Mouse (Mus musculus): Measurements from ENCODE around the gene Ripor3. TPM values are rescaled to one million over a fixed set of nuclear protein-coding genes. Genes with fewer than 3 reads are reported as not detected.
A peak's percentile ranks its signal among the peaks of the same experiment; 100 is the strongest.

Ripor3 gene
- total RNA-seq, 2 experiments from 2014 or later, result 0.20 to 0.33 TPM

DNA sequence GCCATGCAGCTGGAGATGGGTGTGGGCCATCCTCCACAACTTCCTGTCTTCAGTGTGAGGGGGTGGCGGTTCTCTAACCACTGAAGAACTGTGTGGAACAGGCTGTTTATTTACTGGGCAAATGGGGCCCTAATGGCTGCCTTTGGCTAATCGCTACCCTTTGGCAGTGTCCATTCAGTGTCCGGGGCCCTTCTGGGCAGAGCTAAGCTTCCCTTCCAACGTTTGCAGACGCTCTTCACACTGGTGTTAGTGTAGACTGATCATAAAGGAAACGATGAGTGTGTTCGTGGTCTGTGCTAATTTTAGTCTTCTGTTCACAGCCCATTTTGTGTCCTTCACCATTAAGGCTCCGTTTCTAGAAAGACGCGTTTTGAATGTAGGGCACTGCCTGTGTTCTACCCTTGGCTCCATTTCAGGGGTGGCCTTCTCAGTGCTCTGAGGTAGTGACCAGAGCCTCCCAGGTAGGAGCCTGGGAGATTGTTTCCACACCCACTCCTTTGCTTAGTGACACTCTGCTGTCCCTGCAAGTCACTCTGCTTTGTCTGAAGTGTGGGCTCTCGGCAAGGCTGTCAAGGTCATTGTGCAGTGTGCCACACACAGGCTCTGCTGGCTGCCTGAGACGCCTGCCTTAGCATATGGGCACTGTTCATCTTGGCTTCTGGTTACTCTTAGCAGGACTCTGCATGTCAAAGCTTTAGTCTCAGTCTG lies 67.3 kb downstream of the Ripor3 start:
- H3K27ac ChIP-seq, result peak overlapping the region; percentile 82
- peak; percentile 55 for DNase-seq
- intact Hi-C loops (cut with DNase I), result no loop called here
- no peak for TF ChIP-seq CTCF (IDR thresholded peaks at IDR 0.05)
- H3K4me3 ChIP-seq, result peak overlapping the region; percentile 35

DNA sequence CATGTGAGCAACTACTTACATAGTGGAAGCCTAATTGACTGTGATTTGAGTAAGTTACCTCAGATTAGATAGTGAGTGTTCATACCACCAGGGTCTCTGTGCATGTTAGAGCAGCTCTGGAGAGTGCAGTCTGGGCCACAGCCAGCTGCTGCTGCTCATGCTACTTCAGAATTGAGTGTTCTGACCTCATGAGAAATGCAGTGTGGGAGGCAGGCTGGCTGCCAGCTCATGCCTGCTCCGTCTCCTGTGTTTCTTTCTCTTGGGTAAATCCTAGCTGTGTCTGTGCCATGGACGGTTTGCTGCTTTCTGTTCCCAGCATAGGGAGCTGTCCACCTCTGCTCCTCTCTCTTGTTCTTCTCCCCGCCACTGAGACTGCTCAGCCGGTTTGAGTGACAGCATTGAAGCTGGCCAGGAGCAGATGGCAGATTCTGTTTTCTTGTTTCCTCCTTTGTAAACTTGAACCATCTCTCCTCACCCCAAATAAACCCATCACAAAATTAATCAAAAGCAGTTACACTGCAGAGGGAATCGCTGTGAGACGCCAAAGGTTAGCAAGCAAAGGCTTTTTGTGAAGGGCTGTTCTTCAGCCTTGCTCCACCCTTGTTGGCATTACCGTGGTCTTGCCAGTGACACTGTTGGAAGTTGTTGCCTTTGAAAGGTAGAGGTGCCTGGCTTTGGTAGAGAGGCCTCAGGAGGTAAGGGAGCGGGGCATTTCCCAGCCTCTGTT lies 68.1 kb downstream of the Ripor3 start:
- no peak for TF ChIP-seq CTCF (IDR thresholded peaks at IDR 0.05)
- intact Hi-C loops (cut with DNase I), result no loop called here
- peak overlapping the region; percentile 82 for H3K27ac ChIP-seq
- peak overlapping the region; percentile 35 for H3K4me3 ChIP-seq
- peak; percentile 77 for DNase-seq

DNA sequence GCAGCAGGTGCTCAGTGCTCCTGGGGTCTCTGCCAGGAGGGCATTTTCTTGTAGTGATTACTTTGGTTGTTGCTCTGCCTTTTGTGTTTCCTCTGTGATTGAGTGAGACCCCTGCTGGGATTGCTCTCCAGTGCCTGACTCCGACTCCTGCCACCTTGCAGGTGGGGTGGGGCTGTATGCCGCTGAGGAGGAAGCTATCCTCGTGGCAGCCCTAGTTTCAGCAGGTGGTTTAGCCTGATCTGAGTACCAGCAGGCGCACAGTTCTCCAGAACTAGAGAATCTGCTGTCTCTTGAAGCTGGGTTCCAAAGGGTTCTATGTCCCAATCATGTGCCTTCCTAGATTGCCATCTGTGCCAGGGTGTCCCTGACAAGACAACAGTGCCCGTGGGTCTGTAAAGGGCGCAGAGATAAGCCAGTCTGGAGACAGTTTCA lies 68.7 kb downstream of the Ripor3 start:
- no peak for TF ChIP-seq CTCF (IDR thresholded peaks at IDR 0.05)
- DNase-seq, result no peak
- H3K4me3 ChIP-seq, result no peak overlapping the region; the same call in none of the 2 replicates
- intact Hi-C loops (cut with DNase I), result no loop called here
- H3K27ac ChIP-seq, result peak overlapping the region; percentile 82

DNA sequence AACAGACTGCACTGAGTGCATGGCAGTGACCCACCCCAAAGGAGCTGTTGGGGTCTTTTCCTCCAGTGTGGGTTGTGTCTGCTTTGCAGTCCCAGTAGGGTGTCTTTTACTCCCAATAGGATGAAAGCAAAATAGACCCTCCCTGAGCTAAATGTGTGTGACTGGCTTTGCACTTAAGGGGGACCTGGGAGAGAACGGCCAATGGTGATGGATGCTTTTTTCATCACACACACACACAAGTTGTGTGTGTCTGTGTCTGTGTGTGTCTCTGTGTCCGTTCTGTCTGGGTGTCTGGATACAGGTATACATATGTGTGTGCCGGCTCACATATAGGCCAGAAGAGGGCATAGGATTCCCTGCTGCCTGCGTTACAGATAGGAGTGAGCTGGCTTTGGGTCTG lies 69.1 kb downstream of the Ripor3 start:
- no peak overlapping the region for H3K4me3 ChIP-seq
- TF ChIP-seq CTCF (IDR thresholded peaks at IDR 0.05), result no peak
- intact Hi-C loops (cut with DNase I), result no loop called here
- no peak for DNase-seq
- peak overlapping the region; percentile 82 for H3K27ac ChIP-seq

DNA sequence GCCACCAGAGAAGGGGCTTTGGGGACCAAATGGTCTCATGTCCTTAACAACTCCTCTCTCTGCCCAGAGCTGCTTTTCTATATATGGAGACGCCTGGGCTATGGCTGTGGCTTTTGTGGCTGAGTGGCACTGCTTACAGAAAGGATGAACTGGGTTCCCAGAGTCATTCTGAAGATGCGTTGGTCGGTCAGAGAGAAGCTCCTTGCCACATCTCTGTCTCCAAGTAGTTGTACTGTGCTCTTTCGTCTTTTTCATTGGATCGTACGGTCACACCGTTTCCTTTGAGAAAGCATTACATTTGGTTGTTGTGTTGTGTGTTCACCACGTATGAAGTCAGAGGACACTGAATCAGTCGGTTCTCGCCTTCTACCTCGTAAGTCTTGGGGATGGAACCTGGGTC lies 69.8 kb downstream of the Ripor3 start:
- intact Hi-C loops (cut with DNase I), result no loop called here
- no peak for DNase-seq
- Histone ChIP-seq H3K4me3 (no peak overlapping the region), H3K27ac (no peak overlapping the region)
- no peak for TF ChIP-seq CTCF (IDR thresholded peaks at IDR 0.05)

DNA sequence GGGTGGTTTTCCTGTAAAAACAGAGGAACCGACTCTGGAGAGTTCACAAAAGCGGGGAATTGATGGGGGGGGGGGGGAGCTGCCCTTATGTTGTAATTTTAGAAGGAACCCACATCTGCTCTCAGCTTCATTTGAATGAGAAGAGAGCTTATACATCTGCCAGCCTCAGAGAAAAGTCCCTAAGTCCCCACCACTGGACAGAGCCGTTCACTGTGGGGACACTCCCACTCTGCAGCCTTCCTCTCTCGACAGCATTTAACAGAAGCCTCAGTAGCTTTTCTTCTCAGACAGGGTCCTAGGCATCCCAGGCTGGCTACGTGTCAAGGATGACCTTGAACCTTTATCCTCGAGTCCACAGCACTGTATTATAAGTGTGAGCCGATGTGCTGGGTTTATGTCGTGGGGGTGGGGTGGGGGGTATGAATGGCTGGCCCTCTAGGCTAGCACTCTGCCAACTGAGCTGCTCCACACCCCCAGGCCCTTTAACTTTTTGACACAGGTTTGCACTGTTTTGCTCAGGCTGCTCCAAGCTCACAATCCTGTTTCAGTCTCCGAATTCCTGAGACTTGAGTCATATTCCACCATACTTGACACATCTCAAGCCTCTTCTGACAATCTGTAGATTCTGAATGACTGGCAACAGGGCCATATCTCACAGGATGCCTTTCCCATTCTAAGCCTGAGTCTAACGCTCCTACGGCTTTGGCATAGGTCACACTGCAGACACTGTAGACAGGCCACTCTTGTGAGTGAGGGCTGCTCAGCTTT lies 70.6 kb downstream of the Ripor3 start:
- no peak overlapping the region for H3K27ac ChIP-seq

DNA sequence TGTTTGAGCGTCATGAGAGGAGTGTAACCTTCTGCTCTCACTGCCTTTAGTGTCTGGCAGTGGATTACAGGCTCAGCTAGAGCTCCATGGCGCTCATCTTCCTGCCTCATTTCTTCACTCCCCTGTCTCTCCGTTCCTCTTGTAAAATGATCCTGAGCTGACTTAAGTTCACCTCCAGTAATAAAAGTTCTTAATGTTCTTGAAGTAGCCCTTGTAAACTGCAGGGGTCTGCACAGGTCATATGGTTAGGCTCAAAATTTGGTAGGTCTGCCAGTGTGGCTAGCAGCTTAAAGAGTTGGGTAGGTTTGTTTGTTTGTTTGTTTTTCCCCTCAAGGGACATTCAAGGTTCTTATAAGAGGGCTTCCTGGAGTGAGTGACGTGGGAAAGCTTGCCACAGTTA lies 71.2 kb downstream of the Ripor3 start:
- intact Hi-C loops (cut with DNase I), result no loop called here
- TF ChIP-seq CTCF (IDR thresholded peaks at IDR 0.05), result no peak
- Histone ChIP-seq H3K27ac (peak overlapping the region; percentile 1; the same call in 1 of the 2 replicates), H3K4me3 (no peak overlapping the region)
- no peak for DNase-seq

More for the DNA sequence above, 70.6 kb downstream of the Ripor3 start:
- TF ChIP-seq CTCF (IDR thresholded peaks at IDR 0.05), result no peak
- H3K4me3 ChIP-seq, result no peak overlapping the region
- intact Hi-C loops (cut with DNase I), result no loop called here
- no peak for DNase-seq

DNA sequence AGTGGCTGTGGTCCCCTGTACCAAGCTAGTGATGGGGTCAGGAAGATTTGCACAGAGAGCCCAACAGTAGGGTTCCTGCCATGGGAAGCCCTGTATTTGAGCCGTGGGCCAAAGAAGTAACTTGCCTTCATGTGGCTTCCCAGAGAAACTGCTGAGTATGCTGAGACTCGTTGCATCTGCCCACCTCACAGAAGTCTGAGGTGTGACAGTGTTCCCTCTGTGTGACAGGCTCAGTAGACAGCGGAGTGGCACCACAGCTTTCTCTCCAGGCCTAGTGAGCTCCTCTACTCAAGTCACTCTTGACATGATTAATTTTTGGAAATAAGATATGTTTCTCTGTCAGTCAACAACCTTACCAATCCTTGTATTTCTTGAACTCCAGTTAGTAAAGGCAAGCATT lies 71.6 kb downstream of the Ripor3 start:
- intact Hi-C loops (cut with DNase I), result no loop called here

DNA sequence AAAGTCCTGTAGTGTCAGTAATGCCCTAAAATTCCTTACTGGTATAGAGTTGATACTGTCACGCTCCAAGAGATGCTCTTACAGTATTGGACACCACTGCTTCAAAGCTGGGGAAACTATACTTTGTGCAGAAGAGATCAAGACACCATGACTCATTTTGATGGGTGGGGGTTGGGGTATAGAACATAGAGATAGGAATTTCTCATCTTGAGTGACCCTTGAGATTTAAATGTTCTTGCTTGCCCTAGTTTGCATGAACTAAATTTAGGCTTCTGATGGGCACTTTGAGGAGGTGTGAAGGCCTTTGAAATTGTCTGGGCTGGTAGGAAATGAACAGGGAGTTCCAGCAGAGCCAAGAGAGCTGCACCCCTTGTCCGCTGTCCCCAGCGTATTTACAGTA lies 74.5 kb downstream of the Ripor3 start:
- Histone ChIP-seq H3K4me3 (no peak overlapping the region), H3K27ac (peak overlapping the region; percentile 62)
- TF ChIP-seq CTCF (IDR thresholded peaks at IDR 0.05), result no peak
- intact Hi-C loops (cut with DNase I), result no loop called here
- DNase-seq, result no peak

More for the DNA sequence above, 71.6 kb downstream of the Ripor3 start:
- no peak for DNase-seq
- no peak for TF ChIP-seq CTCF (IDR thresholded peaks at IDR 0.05)
- H3K27ac ChIP-seq, result peak overlapping the region; percentile 1; the same call in 1 of the 2 replicates
- H3K4me3 ChIP-seq, result no peak overlapping the region

DNA sequence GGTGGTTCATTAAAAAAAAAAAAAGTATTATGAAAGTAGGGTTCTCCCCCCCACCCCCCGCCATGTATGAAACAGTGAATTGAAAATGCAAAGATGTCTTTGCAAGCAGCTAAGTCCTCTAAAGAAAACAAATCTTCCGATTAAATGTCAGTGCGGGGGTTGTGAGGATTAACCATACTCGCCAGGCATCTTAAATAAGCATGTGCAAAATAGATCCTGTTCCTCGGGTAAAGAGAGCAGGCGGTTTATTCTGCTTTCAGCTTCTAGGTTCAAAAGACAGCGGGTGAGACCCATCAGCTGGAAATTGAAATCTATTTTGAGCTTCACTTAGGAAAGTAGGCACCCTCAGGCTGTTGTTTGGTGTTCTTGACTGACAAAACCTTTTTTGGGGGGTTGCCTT lies 77.0 kb downstream of the Ripor3 start:
- H3K4me3 ChIP-seq, result peak overlapping the region; percentile 93
- intact Hi-C loops (cut with DNase I), result no loop called here
- H3K27ac ChIP-seq, result peak overlapping the region; percentile 97
- TF ChIP-seq CTCF (IDR thresholded peaks at IDR 0.05), result no peak
- DNase-seq, result no peak

DNA sequence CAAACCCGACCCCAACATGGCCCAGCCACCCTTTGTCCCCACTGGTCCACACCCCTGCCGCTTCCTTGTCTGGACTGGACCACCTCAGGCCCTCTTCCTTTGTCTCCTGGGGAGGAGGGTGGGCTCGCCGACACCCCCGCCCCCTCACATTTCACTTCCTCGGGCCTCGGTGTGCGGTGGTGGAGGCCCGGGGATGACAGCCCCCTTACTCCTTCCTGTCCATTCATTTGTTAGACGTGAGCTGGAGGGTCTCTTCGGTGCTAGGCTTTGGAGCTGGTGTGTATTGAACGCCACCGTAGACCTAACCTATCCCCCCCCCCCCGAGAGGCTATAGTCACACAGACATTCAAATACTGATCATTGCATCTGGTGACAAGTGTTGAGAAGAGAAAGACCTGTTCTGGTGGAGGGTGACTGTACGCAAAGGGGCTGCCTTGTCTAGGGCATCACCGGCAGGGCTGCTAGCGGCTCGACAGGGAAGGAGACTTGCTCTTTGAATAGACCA lies 77.6 kb downstream of the Ripor3 start:
- Histone ChIP-seq H3K27ac (peak overlapping the region; percentile 97), H3K4me3 (peak overlapping the region; percentile 93)
- no peak for DNase-seq
- intact Hi-C loops (cut with DNase I), result no loop called here
- no peak for TF ChIP-seq CTCF (IDR thresholded peaks at IDR 0.05)

DNA sequence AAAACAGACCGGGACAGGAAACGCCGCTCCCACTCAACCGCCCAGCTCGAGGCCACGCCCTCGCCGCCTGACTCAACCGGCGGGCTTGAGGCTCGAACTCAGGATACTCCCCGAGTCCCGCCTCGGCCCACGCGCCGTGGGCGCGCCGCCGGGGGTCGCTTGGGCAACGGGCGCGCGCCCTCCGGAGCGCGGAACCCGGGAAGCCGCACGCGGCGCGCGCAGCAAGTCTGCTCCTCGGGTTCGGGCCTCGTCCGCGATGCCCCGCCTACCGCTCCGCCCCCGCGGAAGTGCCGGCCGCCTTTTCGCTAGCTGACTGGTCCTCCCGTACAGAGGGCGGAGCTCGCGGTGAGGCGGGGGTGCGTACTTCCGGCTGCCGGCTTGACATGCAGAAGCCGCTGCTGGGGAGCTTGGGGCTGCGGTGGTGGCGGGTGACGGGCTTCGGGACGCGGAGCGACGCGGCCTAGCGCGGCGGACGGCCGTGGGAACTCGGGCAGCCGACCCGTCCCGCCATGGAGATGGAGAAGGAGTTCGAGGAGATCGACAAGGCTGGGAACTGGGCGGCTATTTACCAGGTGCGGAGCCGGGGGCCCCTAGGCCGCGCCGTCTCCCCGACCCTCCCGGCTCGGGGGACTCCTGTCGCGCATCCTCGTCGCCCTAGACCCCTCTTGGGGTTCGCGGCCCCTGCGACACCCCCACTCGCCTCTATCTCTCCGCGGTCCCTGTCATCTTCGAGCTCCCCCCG lies 78.3 kb downstream of the Ripor3 start, which contains the start of gene Ptpn1:
TSS of gene Ptpn1 (plus strand) at position 73 of the 742 bp plus-strand sequence.
- intact Hi-C loops (cut with DNase I), result no loop called here
- peak within 1 kb of the TSS; percentile 93 for H3K4me3 ChIP-seq
- TF ChIP-seq CTCF (IDR thresholded peaks at IDR 0.05), result no peak
- DNase-seq, result peak; percentile 99
- peak within 1 kb of the TSS; percentile 97 for H3K27ac ChIP-seq
